Mouse (Mus musculus) spleen, adult 2 months (tissue): ENCODE data around the gene Ldhc. TPM values are rescaled to one million over a fixed set of nuclear protein-coding genes. Genes with fewer than 3 reads are reported as not detected.

Experiments
- DNase-seq, 2 experiments: peaks; one replicate each; pipeline versions ENCODE4 v3.0.0 to v3.0.0-alpha.2; 2012 to 2021; ENCODE audit warnings: low spot score in 2 of 2, low read depth in 1 of 2
- H3K27ac ChIP-seq: fragments of 200-500 bp; 2 replicates; pipeline ENCODE4 v1.5.1; 2012; ENCODE audit warnings: low read length, inconsistent platforms; ENCODE audit not compliant: insufficient read depth
- H3K27me3 ChIP-seq: fragments of 200-500 bp; 2 replicates; pipeline ENCODE4 v1.6.1; 2012; ENCODE audit warnings: mild to moderate bottlenecking, moderate library complexity, low read length, inconsistent platforms; ENCODE audit not compliant: control insufficient read depth, insufficient read depth
- H3K36me3 ChIP-seq: fragments of 200-500 bp; 2 replicates; pipeline ENCODE4 v1.6.1; 2012; ENCODE audit warnings: mild to moderate bottlenecking, low read length, inconsistent platforms; ENCODE audit not compliant: control insufficient read depth, insufficient read depth
- H3K4me1 ChIP-seq: fragments of 200-500 bp; 2 replicates; pipeline ENCODE4 v1.6.1; 2011; ENCODE audit warnings: inconsistent platforms; ENCODE audit not compliant: control insufficient read depth, insufficient read depth, insufficient read length
- H3K4me3 ChIP-seq: fragments of 200-500 bp; 2 replicates; pipeline ENCODE4 v1.5.1; 2011; ENCODE audit warnings: mild to moderate bottlenecking, inconsistent platforms; ENCODE audit not compliant: insufficient read depth, insufficient read length; ENCODE audit errors: extremely low read depth
- CTCF ChIP-seq: fragments of 200-500 bp; IDR thresholded peaks from 2 replicates; pipeline ENCODE4 v1.5.1; 2011; ENCODE audit warnings: mild to moderate bottlenecking, inconsistent platforms; ENCODE audit not compliant: insufficient read depth, insufficient read length, insufficient replicate concordance; ENCODE audit errors: extremely low read depth
- POLR2A ChIP-seq: fragments of 200-500 bp; IDR thresholded peaks from 2 replicates; pipeline ENCODE4 v1.6.1; 2011; ENCODE audit warnings: low read depth, low read length, inconsistent platforms
- WGBS: fragments of 180-500 bp; shearing (Covaris S2); methylation state at CpG from one replicate; pipeline ENCODE4 v1.1.7; 2018; 5-methylcytosine and 5-hydroxymethylcytosine counted together
- polyA plus RNA-seq: library from polyadenylated mRNA; depleted of rRNA; stranded (reverse); fragments of >200 nt; gene quantifications from 2 replicates; pipeline ENCODE4 v1.2.3, GENCODE M21; 2012

Ldhc gene
- polyA plus RNA-seq, 1 experiment: not detected

- Histone ChIP-seq H3K4me3 (no peak overlapping the region), H3K4me1 (peaks cover 9% of the 10 kb centered on the region; the same call in 1 of the 2 replicates), H3K27ac (peak overlapping the region; percentile 49), H3K36me3 (no peaks in the 10 kb centered on the region), H3K27me3 (no peaks in the 10 kb centered on the region)
- DNase-seq: no peak
- WGBS: 7% methylated on average over 9 of the region's 9 CpGs
- TF ChIP-seq CTCF (no peak), POLR2A (no peak)
These were observed 22.8 kb upstream of the Ldhc start for GRCm38 (mm10) chr7:46838104-46838671.

GRCm38 (mm10) chr7:46838891-46839302, 22.1 kb upstream of the Ldhc start:
- TF ChIP-seq CTCF (no peak), POLR2A (no peak)
- 10% methylated on average over 8 of the region's 8 CpGs for WGBS
- H3K4me1 ChIP-seq: peaks cover 6% of the 10 kb centered on the region; the same call in 1 of the 2 replicates
- no peak overlapping the region for H3K4me3 ChIP-seq
- peak in 1 of 2 experiments; percentile 28 for DNase-seq
- H3K36me3 ChIP-seq: no peaks in the 10 kb centered on the region
- peak overlapping the region; percentile 36; the same call in 1 of the 2 replicates for H3K27ac ChIP-seq
- no peaks in the 10 kb centered on the region for H3K27me3 ChIP-seq

- Histone ChIP-seq H3K27me3 (no peaks in the 10 kb centered on the region), H3K36me3 (no peaks in the 10 kb centered on the region), H3K27ac (no peak overlapping the region), H3K4me1 (peaks cover 6% of the 10 kb centered on the region; the same call in 1 of the 2 replicates), H3K4me3 (no peak overlapping the region)
- WGBS: 60% methylated on average over 7 of the region's 7 CpGs
- TF ChIP-seq CTCF: no peak
- no peak for DNase-seq
These were observed 21.6 kb upstream of the Ldhc start for GRCm38 (mm10) chr7:46839446-46839845.

DNA sequence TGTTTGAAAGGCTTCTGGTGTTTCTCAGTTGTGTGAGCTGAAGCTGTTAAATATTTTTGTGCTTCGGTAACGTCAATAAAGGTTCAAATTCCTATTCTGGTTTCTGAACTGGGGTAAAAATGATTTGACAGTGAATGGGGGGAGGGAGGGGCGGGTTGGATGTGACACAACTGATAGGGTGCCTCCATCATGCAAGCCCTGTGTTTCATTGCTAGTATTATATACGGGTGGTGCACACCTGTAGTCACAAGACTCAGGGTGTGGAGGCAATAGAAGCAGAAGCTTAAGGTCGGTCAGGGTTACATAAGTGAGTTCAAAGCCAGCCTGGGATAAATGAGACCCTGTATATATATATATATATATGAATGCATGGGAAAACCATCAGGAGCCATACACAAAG, 21.1 kb upstream of the Ldhc start:
- no peak overlapping the region for H3K27ac ChIP-seq
- DNase-seq: no peak
- peaks cover 6% of the 10 kb centered on the region; the same call in 1 of the 2 replicates for H3K4me1 ChIP-seq
- H3K27me3 ChIP-seq: no peaks in the 10 kb centered on the region
- no peak for TF ChIP-seq POLR2A
- TF ChIP-seq CTCF: no peak
- H3K36me3 ChIP-seq: no peaks in the 10 kb centered on the region
- 92% methylated on average over 5 of the region's 5 CpGs for WGBS
- no peak overlapping the region for H3K4me3 ChIP-seq

DNA sequence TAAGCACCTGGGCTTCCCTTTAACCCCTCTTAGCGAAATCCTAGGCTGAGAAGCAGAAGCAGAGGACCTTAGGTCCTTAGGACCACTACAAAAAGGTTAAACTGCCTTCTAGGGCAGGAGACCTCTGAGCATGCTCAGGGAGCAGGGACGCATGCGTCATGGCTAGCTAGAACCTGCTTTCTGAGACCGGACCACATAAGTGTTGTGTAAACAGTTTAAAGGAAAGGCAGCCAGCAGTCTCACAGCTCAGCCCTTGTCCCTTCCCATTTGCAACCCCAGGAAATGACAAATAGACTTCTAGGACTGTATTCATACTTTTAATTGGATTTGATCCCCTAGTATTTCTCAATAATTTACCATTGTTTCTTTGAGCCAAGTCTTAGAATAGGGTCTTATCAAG, 20.7 kb upstream of the Ldhc start:
- DNase-seq: no peak
- Histone ChIP-seq H3K27me3 (no peaks in the 10 kb centered on the region), H3K4me3 (no peak overlapping the region), H3K4me1 (peaks cover 6% of the 10 kb centered on the region; the same call in 1 of the 2 replicates), H3K27ac (no peak overlapping the region), H3K36me3 (no peaks in the 10 kb centered on the region)
- WGBS: 82% methylated on average over 4 of the region's 4 CpGs
- TF ChIP-seq POLR2A (no peak), CTCF (no peak)

DNA sequence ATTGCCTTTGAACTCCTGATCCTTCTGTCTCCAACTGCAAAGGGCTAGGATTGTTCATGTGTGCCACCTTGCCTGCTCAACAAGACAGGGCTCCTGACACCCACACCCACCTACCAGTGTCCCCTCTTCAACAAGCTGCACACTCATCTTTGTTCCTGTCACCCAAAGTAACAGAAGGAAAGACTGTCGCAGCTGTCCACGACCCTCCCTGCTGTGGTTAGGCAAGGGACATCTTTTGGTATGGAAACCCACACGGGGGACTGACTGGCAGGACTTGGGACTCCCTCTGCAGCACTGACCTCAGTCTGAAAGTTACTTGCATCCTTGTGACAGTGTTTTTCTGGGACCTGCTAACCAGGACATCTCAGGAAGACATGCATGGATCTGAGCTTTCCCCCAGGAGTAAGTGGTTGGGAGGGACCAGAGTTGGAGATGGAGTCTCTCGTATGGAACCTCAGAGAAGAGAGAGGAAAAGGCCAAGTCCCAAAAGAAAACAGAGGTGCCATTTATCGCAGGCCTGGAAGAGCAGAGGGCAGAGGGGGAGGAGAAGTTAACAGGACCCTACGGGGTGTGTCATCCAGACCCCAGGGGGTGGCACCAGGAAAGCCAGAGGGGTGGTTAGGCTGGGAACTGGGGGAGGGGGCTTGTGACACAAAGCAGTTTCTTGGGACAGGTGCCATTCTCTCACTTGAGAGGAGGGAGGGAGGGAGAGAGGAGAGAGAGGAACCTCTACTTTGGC, 20.0 kb upstream of the Ldhc start, which contains the start of gene Ldha:
Gene Ldha, plus strand, starts transcription at position 689 of the 739 bp plus-strand sequence.
- Histone ChIP-seq H3K4me1 (peaks cover 6% of the 10 kb centered on the region; the same call in 1 of the 2 replicates), H3K27ac (no peak within 1 kb of the TSS), H3K4me3 (no peak within 1 kb of the TSS), H3K36me3 (no peaks in the 10 kb centered on the region), H3K27me3 (no peaks in the 10 kb centered on the region)
- no peak for TF ChIP-seq CTCF
- no peak for DNase-seq
- 65% methylated on average over 6 of the region's 6 CpGs for WGBS

DNA sequence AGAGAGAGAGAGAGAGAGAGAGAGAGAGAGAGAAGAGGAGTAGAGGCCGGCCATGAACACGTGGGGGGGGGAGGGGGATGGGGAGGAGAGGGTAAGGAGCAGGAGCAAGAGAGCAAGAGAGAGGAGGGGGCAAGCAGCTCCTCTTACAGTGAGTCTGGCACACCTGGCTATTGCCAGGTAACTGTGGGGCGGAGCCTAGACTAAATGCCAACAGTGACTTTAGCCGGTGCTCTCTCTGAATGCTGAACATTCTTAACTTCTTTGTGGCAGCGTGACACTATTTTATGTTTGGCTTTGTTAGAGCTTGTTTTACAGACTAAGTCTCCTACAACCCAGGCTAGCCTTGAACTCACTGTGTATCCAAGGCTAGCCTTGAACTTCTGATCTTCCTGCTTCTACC, 18.7 kb upstream of the Ldhc start:
- DNase-seq: no peak
- TF ChIP-seq CTCF (no peak), POLR2A (no peak)
- Histone ChIP-seq H3K27me3 (no peaks in the 10 kb centered on the region), H3K4me3 (no peak overlapping the region), H3K4me1 (peaks cover 6% of the 10 kb centered on the region; the same call in 1 of the 2 replicates), H3K36me3 (no peaks in the 10 kb centered on the region), H3K27ac (no peak overlapping the region)
- WGBS: 79% methylated on average over 5 of the region's 5 CpGs
